Mouse (Mus musculus) liver, embryonic 12.5 days (tissue): ENCODE data around the gene Lgr6. TPM values are rescaled to one million over a fixed set of nuclear protein-coding genes. Genes with fewer than 3 reads are reported as not detected.
A peak's percentile ranks its signal among the peaks of the same experiment; 100 is the strongest.

ENCODE experiments used
- ATAC-seq: fragments of 200-750 bp; cut with Nextera tagmentation; 2 replicates; pipeline ENCODE4 v1.8.0; 2017; ENCODE audit warnings: moderate number of reproducible peaks, mild to moderate bottlenecking, moderate library complexity
- H3K27ac ChIP-seq: fragments of 300-500 bp; sonication (generic); 2 replicates; pipeline ENCODE4 v1.5.1; 2016; ENCODE audit warnings: mild to moderate bottlenecking
- H3K27me3 ChIP-seq: fragments of 300-500 bp; sonication (generic); replicated peaks from 2 replicates; pipeline ENCODE4 v1.6.1; 2016; ENCODE audit warnings: mild to moderate bottlenecking, moderate library complexity
- H3K36me3 ChIP-seq: fragments of 300-500 bp; sonication (generic); 2 replicates; pipeline ENCODE4 v1.6.1; 2016; ENCODE audit warnings: mild to moderate bottlenecking, moderate library complexity
- H3K4me1 ChIP-seq: fragments of 300-500 bp; sonication (generic); 2 replicates; pipeline ENCODE4 v1.6.1; 2016
- H3K4me2 ChIP-seq: fragments of 300-500 bp; sonication (generic); 2 replicates; pipeline ENCODE4 v1.6.1; 2016; ENCODE audit warnings: mild to moderate bottlenecking, moderate library complexity
- H3K4me3 ChIP-seq: fragments of 300-500 bp; sonication (generic); 2 replicates; pipeline ENCODE4 v1.5.1; 2016; ENCODE audit warnings: mild to moderate bottlenecking, moderate library complexity
- H3K9ac ChIP-seq: fragments of 300-500 bp; sonication (generic); 2 replicates; pipeline ENCODE4 v1.6.1; 2016; ENCODE audit warnings: mild to moderate bottlenecking, moderate library complexity
- H3K9me3 ChIP-seq: fragments of 300-500 bp; sonication (generic); replicated peaks from 2 replicates; pipeline ENCODE4 v1.6.1; 2016; ENCODE audit warnings: mild to moderate bottlenecking, moderate library complexity
- WGBS: fragments of 180-500 bp; shearing (Covaris S2); methylation state at CpG from one replicate; pipeline ENCODE4 v1.1.7; 2016; ENCODE audit not compliant: insufficient replicate concordance; 5-methylcytosine and 5-hydroxymethylcytosine counted together
- polyA plus RNA-seq: library from polyadenylated mRNA; unstranded; fragments of >200 nt; fragmentation: Nextera tagmentation; extraction: Ambion mirVana; gene quantifications from 2 replicates; pipeline ENCODE4 v1.2.1, GENCODE M21; 2016

Lgr6 gene
- polyA plus RNA-seq, 1 experiment from 2014 or later, result 0.30 TPM

DNA sequence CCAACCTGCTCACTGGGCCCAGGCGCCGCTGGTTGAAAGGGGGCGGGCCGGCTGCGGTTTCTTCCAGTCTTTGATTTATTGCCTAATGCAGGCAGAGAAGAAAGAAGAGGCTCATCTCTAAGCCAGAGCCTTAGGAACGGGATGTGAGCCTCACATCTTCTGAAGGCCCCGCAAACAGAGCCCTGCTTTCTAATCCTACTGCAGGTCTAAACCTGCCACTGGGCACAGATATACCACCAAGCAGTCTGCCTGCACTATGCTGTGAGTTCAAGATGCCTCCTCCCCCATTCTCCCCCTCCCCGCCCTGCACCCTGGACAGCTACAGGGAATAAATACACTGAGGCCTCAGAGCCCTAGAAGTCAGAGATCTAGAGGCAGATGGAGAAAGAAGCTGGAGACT, 35.2 kb downstream of the Lgr6 start:
- Histone ChIP-seq H3K27me3 (peaks cover 17% of the 10 kb centered on the region; the same call in 1 of the 2 replicates), H3K9ac (no peak overlapping the region), H3K36me3 (no peaks in the 10 kb centered on the region), H3K27ac (no peak overlapping the region), H3K4me1 (no peaks in the 10 kb centered on the region), H3K4me2 (no peak overlapping the region), H3K9me3 (no peaks in the 10 kb centered on the region), H3K4me3 (no peak overlapping the region)
- 54% methylated on average over 8 of the region's 8 CpGs for WGBS
- ATAC-seq, result no peak

DNA sequence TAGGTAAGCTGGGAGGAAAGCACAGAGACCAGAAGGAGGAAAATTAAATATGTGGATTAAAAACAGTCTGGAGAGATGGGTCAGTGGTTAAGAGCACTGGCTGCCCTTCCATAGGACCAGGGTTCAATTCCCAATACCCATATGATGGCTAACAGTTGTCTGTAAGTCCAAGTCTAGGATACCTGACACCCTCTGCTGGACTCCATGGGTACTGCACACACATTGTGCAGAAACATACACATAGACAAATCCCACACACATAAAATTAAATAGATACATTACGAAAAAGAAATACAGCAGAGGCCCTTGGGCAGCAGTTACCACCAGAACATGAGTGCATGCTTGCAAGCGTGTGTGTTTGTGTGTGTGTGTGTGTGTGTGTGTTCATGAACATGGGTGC, 40.6 kb downstream of the Lgr6 start:
- no peak for ATAC-seq
- 68% methylated on average over 2 of the region's 2 CpGs for WGBS
- no peak overlapping the region for H3K4me3 ChIP-seq
- no peak overlapping the region for H3K9ac ChIP-seq
- no peak overlapping the region for H3K4me2 ChIP-seq
- H3K27me3 ChIP-seq, result peaks cover 6% of the 10 kb centered on the region; the same call in 1 of the 2 replicates
- H3K4me1 ChIP-seq, result no peaks in the 10 kb centered on the region
- H3K27ac ChIP-seq, result no peak overlapping the region
- 0 out of 2 replicates have a peak, but pooled peaks cover 4% of the 10 kb centered on the region for H3K9me3 ChIP-seq
- no peaks in the 10 kb centered on the region for H3K36me3 ChIP-seq

- Histone ChIP-seq H3K4me1 (no peaks in the 10 kb centered on the region), H3K27ac (no peak overlapping the region), H3K27me3 (peaks cover 4% of the 10 kb centered on the region; the same call in 1 of the 2 replicates), H3K36me3 (no peaks in the 10 kb centered on the region), H3K4me3 (no peak overlapping the region), H3K9me3 (0 out of 2 replicates have a peak, but pooled peaks cover 4% of the 10 kb centered on the region), H3K4me2 (no peak overlapping the region), H3K9ac (no peak overlapping the region)
- WGBS, result 51% methylated on average over 5 of the region's 5 CpGs
- ATAC-seq, result no peak
These were observed 42.1 kb downstream of the Lgr6 start for GRCm38 (mm10) chr1:135062936-135063335.

- H3K4me3 ChIP-seq, result no peak overlapping the region
- H3K9me3 ChIP-seq, result 0 out of 2 replicates have a peak, but pooled peaks cover 4% of the 10 kb centered on the region
- no peak overlapping the region for H3K4me2 ChIP-seq
- no peaks in the 10 kb centered on the region for H3K4me1 ChIP-seq
- peaks cover 4% of the 10 kb centered on the region; the same call in 1 of the 2 replicates for H3K27me3 ChIP-seq
- no peak overlapping the region for H3K27ac ChIP-seq
- H3K9ac ChIP-seq, result no peak overlapping the region
- ATAC-seq, result no peak
- H3K36me3 ChIP-seq, result no peaks in the 10 kb centered on the region
- 83% methylated on average over 6 of the region's 6 CpGs for WGBS
These were observed 43.8 kb downstream of the Lgr6 start for GRCm38 (mm10) chr1:135061300-135061699.

- Histone ChIP-seq H3K4me2 (no peak overlapping the region), H3K27me3 (peaks cover 4% of the 10 kb centered on the region; the same call in 1 of the 2 replicates), H3K4me3 (no peak overlapping the region), H3K4me1 (no peaks in the 10 kb centered on the region), H3K9me3 (0 out of 2 replicates have a peak, but pooled peaks cover 4% of the 10 kb centered on the region), H3K36me3 (no peaks in the 10 kb centered on the region), H3K9ac (no peak overlapping the region), H3K27ac (no peak overlapping the region)
- 56% methylated on average over 6 of the region's 6 CpGs for WGBS
- no peak for ATAC-seq
These were observed 44.9 kb downstream of the Lgr6 start for GRCm38 (mm10) chr1:135060174-135060573.

DNA sequence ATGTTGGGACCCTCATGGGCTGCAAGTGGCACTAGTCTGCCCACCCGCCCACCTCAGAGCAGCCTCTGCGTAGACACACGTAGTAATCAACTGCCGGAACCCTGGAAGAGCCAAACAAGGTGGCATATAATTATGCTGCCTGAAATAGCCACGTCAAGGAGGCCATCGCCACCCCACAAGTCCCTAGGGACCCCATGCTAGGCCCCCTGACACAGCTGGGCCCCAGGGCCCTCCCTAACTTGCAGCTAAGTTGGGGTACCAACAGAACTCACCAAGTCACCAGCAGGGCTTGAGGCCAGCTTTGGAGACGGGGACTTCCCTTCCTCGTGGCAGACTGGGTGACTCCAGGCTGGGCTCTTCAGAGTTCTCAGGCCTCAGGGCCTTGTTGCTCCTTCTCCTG, 48.2 kb downstream of the Lgr6 start:
- H3K9ac ChIP-seq, result no peak overlapping the region
- H3K9me3 ChIP-seq, result no peaks in the 10 kb centered on the region
- no peak overlapping the region for H3K4me3 ChIP-seq
- H3K4me2 ChIP-seq, result no peak overlapping the region
- peaks cover 4% of the 10 kb centered on the region; the same call in 1 of the 2 replicates for H3K27me3 ChIP-seq
- no peaks in the 10 kb centered on the region for H3K4me1 ChIP-seq
- no peaks in the 10 kb centered on the region for H3K36me3 ChIP-seq
- no peak overlapping the region for H3K27ac ChIP-seq
- no peak for ATAC-seq
- 59% methylated on average over 8 of the region's 8 CpGs for WGBS

GRCm38 (mm10) chr1:135054121-135054520, 51.0 kb downstream of the Lgr6 start:
- WGBS, result 63% methylated on average over 5 of the region's 5 CpGs

DNA sequence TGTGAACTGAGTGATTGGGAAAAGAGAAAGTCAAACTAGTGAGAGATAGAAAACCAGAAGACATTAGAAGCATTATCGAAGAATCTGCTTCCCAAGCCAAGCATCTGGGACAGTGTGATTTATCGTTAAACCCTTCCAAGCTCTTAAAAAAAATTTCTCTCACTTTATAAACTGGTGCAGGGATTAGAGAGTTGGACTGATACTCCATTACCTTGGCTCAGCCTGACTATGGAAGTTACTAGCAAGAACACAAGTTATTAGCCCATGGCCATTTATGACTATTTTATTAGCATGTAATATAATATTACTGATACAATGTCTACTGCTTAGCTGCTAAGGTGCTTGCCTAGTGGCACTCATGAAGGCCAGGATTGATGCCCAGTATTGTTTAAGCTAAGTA, 60.6 kb downstream of the Lgr6 start:
- Histone ChIP-seq H3K4me1 (no peaks in the 10 kb centered on the region), H3K4me2 (no peak overlapping the region), H3K9me3 (no peaks in the 10 kb centered on the region), H3K4me3 (no peak overlapping the region), H3K27me3 (0 out of 2 replicates have a peak, but pooled peaks cover 7% of the 10 kb centered on the region), H3K9ac (no peak overlapping the region), H3K27ac (no peak overlapping the region), H3K36me3 (no peaks in the 10 kb centered on the region)
- no peak for ATAC-seq
- WGBS, result 77% methylated on average over 2 of the region's 2 CpGs

More at GRCm38 (mm10) chr1:135054121-135054520, 51.0 kb downstream of the Lgr6 start:
- Histone ChIP-seq H3K4me3 (no peak overlapping the region), H3K27ac (no peak overlapping the region), H3K4me1 (no peaks in the 10 kb centered on the region), H3K27me3 (peaks cover 4% of the 10 kb centered on the region; the same call in 1 of the 2 replicates), H3K9ac (no peak overlapping the region), H3K9me3 (no peaks in the 10 kb centered on the region), H3K4me2 (no peak overlapping the region), H3K36me3 (no peaks in the 10 kb centered on the region)
- ATAC-seq, result no peak

- no peak for ATAC-seq
- Histone ChIP-seq H3K9ac (no peak overlapping the region), H3K4me3 (no peak overlapping the region), H3K9me3 (no peaks in the 10 kb centered on the region), H3K4me2 (no peak overlapping the region), H3K36me3 (no peaks in the 10 kb centered on the region), H3K4me1 (no peaks in the 10 kb centered on the region), H3K27ac (no peak overlapping the region), H3K27me3 (peaks cover 4% of the 10 kb centered on the region; the same call in 1 of the 2 replicates)
- 63% methylated on average over 5 of the region's 5 CpGs for WGBS
These were observed 68.8 kb downstream of the Lgr6 start for GRCm38 (mm10) chr1:135036297-135036696.

DNA sequence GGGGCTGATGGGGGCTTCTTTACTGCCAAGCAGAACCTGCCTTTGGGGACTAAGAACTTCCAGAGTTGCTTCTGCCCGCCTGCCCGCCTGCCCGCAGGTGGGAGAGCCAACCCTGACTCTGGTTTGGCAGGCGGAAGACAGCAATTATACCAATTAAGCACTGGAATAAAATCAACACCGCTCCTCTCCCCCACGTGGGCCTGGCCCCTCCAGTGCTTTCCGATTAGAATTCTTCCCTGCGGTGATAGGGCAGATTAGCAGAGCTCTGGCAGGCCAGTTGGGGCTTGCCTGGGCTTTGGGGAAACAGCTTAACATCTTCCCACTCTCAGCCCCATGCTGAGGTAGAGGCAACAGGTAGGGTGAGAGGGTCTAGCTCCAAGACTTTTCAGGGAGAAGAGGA, 72.4 kb downstream of the Lgr6 start:
- ATAC-seq, result no peak
- H3K27me3 ChIP-seq, result no peaks in the 10 kb centered on the region
- H3K4me1 ChIP-seq, result no peaks in the 10 kb centered on the region
- no peak overlapping the region for H3K4me2 ChIP-seq
- H3K27ac ChIP-seq, result no peak overlapping the region
- no peaks in the 10 kb centered on the region for H3K36me3 ChIP-seq
- 29% methylated on average over 8 of the region's 8 CpGs for WGBS
- H3K9me3 ChIP-seq, result no peaks in the 10 kb centered on the region
- H3K9ac ChIP-seq, result no peak overlapping the region
- H3K4me3 ChIP-seq, result no peak overlapping the region

GRCm38 (mm10) chr1:135030121-135030520, 75.0 kb downstream of the Lgr6 start:
- Histone ChIP-seq H3K9me3 (no peaks in the 10 kb centered on the region), H3K36me3 (no peaks in the 10 kb centered on the region), H3K4me1 (no peaks in the 10 kb centered on the region), H3K27ac (no peak overlapping the region), H3K4me3 (no peak overlapping the region), H3K4me2 (no peak overlapping the region), H3K9ac (no peak overlapping the region), H3K27me3 (peaks cover 5% of the 10 kb centered on the region; the same call in 1 of the 2 replicates)
- 0 out of 2 replicates have a peak, but pooled peaks have one; percentile 15 for ATAC-seq
- 50% methylated on average over 2 of the region's 2 CpGs for WGBS

DNA sequence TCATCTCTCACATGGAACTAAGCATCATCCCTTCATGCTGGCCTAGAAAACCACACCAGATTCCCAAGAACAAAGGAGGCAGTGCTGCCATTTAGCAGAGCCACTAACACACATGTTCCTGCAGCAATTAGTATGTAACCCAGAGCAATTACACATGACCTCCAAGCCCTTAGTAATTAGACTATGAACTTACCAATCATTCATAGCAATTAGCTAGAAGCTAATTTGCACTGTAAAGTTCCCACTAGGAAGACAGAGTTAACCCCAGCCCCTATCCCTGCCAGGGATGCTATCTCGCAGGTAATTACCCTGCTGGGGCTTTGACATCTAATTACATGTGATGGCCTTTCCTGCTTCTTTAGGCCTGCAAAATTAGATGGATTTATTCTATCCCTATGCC, 78.8 kb downstream of the Lgr6 start:
- Histone ChIP-seq H3K9me3 (0 out of 2 replicates have a peak, but pooled peaks cover 3% of the 10 kb centered on the region), H3K27ac (no peak overlapping the region), H3K27me3 (peaks cover 8% of the 10 kb centered on the region; the same call in 1 of the 2 replicates), H3K4me2 (no peak overlapping the region), H3K9ac (no peak overlapping the region), H3K36me3 (no peaks in the 10 kb centered on the region), H3K4me3 (no peak overlapping the region), H3K4me1 (no peaks in the 10 kb centered on the region)
- ATAC-seq, result no peak
- WGBS, result 64% methylated on average over 1 of the region's 1 CpGs

GRCm38 (mm10) chr1:135023583-135023982, 81.5 kb downstream of the Lgr6 start:
- no peak for ATAC-seq
- Histone ChIP-seq H3K27me3 (peaks cover 27% of the 10 kb centered on the region), H3K27ac (no peak overlapping the region), H3K9ac (no peak overlapping the region), H3K4me3 (no peak overlapping the region), H3K9me3 (0 out of 2 replicates have a peak, but pooled peaks cover 3% of the 10 kb centered on the region), H3K4me2 (no peak overlapping the region), H3K36me3 (no peaks in the 10 kb centered on the region), H3K4me1 (peaks cover 4% of the 10 kb centered on the region; the same call in 1 of the 2 replicates)
- 52% methylated on average over 1 of the region's 1 CpGs for WGBS
